Mouse (Mus musculus) limb, embryonic 15.5 days (tissue): ENCODE measurements around the gene Cd180. TPM values are rescaled to one million over a fixed set of nuclear protein-coding genes. Genes with fewer than 3 reads are reported as not detected.

ENCODE experiments used
- ATAC-seq: fragments of 200-750 bp; cut with Nextera tagmentation; 2 replicates; pipeline ENCODE4 v1.8.0; 2017; ENCODE audit warnings: low read depth, moderate TSS enrichment; ENCODE audit not compliant: insufficient number of reproducible peaks, low FRiP score, low TSS enrichment
- H3K27ac ChIP-seq: fragments of 300-500 bp; sonication (generic); 2 replicates; pipeline ENCODE4 v1.5.1; 2015; ENCODE audit warnings: moderate library complexity, mild to moderate bottlenecking, inconsistent platforms
- H3K27me3 ChIP-seq: fragments of 300-500 bp; sonication (generic); 2 replicates; pipeline ENCODE4 v1.6.1; 2015; ENCODE audit warnings: inconsistent platforms
- H3K36me3 ChIP-seq: fragments of 300-500 bp; sonication (generic); 2 replicates; pipeline ENCODE4 v1.6.1; 2015; ENCODE audit warnings: inconsistent platforms
- H3K4me1 ChIP-seq: fragments of 300-500 bp; sonication (generic); 2 replicates; pipeline ENCODE4 v1.6.1; 2015; ENCODE audit warnings: inconsistent platforms
- H3K4me2 ChIP-seq: fragments of 300-500 bp; sonication (generic); 2 replicates; pipeline ENCODE4 v1.6.1; 2015; ENCODE audit warnings: mild to moderate bottlenecking, inconsistent platforms
- H3K4me3 ChIP-seq: fragments of 300-500 bp; sonication (generic); 2 replicates; pipeline ENCODE4 v1.5.1; 2015; ENCODE audit warnings: mild to moderate bottlenecking, inconsistent platforms
- H3K9ac ChIP-seq: fragments of 300-500 bp; sonication (generic); 2 replicates; pipeline ENCODE4 v1.6.1; 2015; ENCODE audit warnings: inconsistent platforms
- H3K9me3 ChIP-seq: fragments of 300-500 bp; sonication (generic); 2 replicates; pipeline ENCODE4 v1.6.1; 2016; ENCODE audit warnings: inconsistent platforms
- WGBS: fragments of 180-500 bp; shearing (Covaris S2); methylation state at CpG from one replicate; pipeline ENCODE4 v1.1.7; 2015; 5-methylcytosine and 5-hydroxymethylcytosine counted together
- polyA plus RNA-seq: library from polyadenylated mRNA; unstranded; fragments of >200 nt; fragmentation: Nextera tagmentation; extraction: Ambion mirVana; gene quantifications from 2 replicates; pipeline ENCODE4 v1.2.1, GENCODE M21; 2015

Gene Cd180
- polyA plus RNA-seq, 1 experiment from 2014 or later: 0.46 TPM

GRCm38 (mm10) chr13:102746803-102747561 lies 53.6 kb downstream of the Cd180 start:
- no peak overlapping the region for H3K4me3 ChIP-seq
- H3K4me2 ChIP-seq: no peak overlapping the region
- peaks cover 36% of the 10 kb centered on the region for H3K36me3 ChIP-seq
- WGBS: 83% methylated on average over 17 of the region's 17 CpGs
- no peak overlapping the region for H3K27ac ChIP-seq
- no peaks in the 10 kb centered on the region for H3K9me3 ChIP-seq
- no peaks in the 10 kb centered on the region for H3K4me1 ChIP-seq
- H3K27me3 ChIP-seq: no peaks in the 10 kb centered on the region
- ATAC-seq: no peak
- no peak overlapping the region for H3K9ac ChIP-seq

- no peaks in the 10 kb centered on the region for H3K27me3 ChIP-seq
- H3K4me2 ChIP-seq: no peak overlapping the region
- no peak overlapping the region for H3K9ac ChIP-seq
- WGBS: 50% methylated on average over 6 of the region's 6 CpGs
- ATAC-seq: no peak
- H3K27ac ChIP-seq: no peak overlapping the region
- H3K4me1 ChIP-seq: no peaks in the 10 kb centered on the region
- H3K9me3 ChIP-seq: no peaks in the 10 kb centered on the region
- no peak overlapping the region for H3K4me3 ChIP-seq
- H3K36me3 ChIP-seq: peaks cover 30% of the 10 kb centered on the region
Measured at GRCm38 (mm10) chr13:102749194-102749593, 55.8 kb downstream of the Cd180 start.

- H3K36me3 ChIP-seq: peaks cover 35% of the 10 kb centered on the region
- H3K9me3 ChIP-seq: no peaks in the 10 kb centered on the region
- no peak overlapping the region for H3K4me2 ChIP-seq
- H3K4me3 ChIP-seq: no peak overlapping the region
- 84% methylated on average over 10 of the region's 10 CpGs for WGBS
- no peaks in the 10 kb centered on the region for H3K27me3 ChIP-seq
- ATAC-seq: no peak
- H3K27ac ChIP-seq: no peak overlapping the region
- H3K4me1 ChIP-seq: no peaks in the 10 kb centered on the region
- H3K9ac ChIP-seq: no peak overlapping the region
Measured at GRCm38 (mm10) chr13:102749891-102750290, 56.5 kb downstream of the Cd180 start.

GRCm38 (mm10) chr13:102753714-102754556 lies 60.6 kb downstream of the Cd180 start:
- Histone ChIP-seq H3K9ac (no peak overlapping the region), H3K36me3 (peaks cover 46% of the 10 kb centered on the region), H3K4me2 (no peak overlapping the region), H3K27ac (no peak overlapping the region), H3K4me3 (no peak overlapping the region), H3K27me3 (no peaks in the 10 kb centered on the region), H3K9me3 (no peaks in the 10 kb centered on the region), H3K4me1 (no peaks in the 10 kb centered on the region)
- ATAC-seq: no peak
- WGBS: 79% methylated on average over 19 of the region's 19 CpGs

- Histone ChIP-seq H3K9ac (no peak overlapping the region), H3K27ac (no peak overlapping the region), H3K4me1 (no peaks in the 10 kb centered on the region), H3K27me3 (no peaks in the 10 kb centered on the region), H3K4me2 (no peak overlapping the region), H3K4me3 (no peak overlapping the region), H3K36me3 (peaks cover 45% of the 10 kb centered on the region), H3K9me3 (no peaks in the 10 kb centered on the region)
- 93% methylated on average over 8 of the region's 8 CpGs for WGBS
- ATAC-seq: no peak
Measured at GRCm38 (mm10) chr13:102755124-102755523, 61.8 kb downstream of the Cd180 start.

- H3K36me3 ChIP-seq: peaks cover 38% of the 10 kb centered on the region
Measured at GRCm38 (mm10) chr13:102756071-102756470, 62.7 kb downstream of the Cd180 start.

GRCm38 (mm10) chr13:102758021-102758420 lies 64.7 kb downstream of the Cd180 start:
- no peak overlapping the region for H3K27ac ChIP-seq
- ATAC-seq: no peak
- H3K9me3 ChIP-seq: no peaks in the 10 kb centered on the region
- peaks cover 33% of the 10 kb centered on the region for H3K36me3 ChIP-seq
- H3K4me2 ChIP-seq: no peak overlapping the region
- no peaks in the 10 kb centered on the region for H3K4me1 ChIP-seq
- H3K9ac ChIP-seq: no peak overlapping the region
- H3K27me3 ChIP-seq: no peaks in the 10 kb centered on the region
- WGBS: 94% methylated on average over 6 of the region's 6 CpGs
- H3K4me3 ChIP-seq: no peak overlapping the region

More at GRCm38 (mm10) chr13:102756071-102756470, 62.7 kb downstream of the Cd180 start:
- 89% methylated on average over 8 of the region's 8 CpGs for WGBS
- Histone ChIP-seq H3K9ac (no peak overlapping the region), H3K4me3 (no peak overlapping the region), H3K27me3 (no peaks in the 10 kb centered on the region), H3K9me3 (no peaks in the 10 kb centered on the region), H3K4me2 (no peak overlapping the region), H3K27ac (no peak overlapping the region), H3K4me1 (no peaks in the 10 kb centered on the region)
- no peak for ATAC-seq

GRCm38 (mm10) chr13:102761410-102761809 lies 68.1 kb downstream of the Cd180 start:
- Histone ChIP-seq H3K36me3 (peaks cover 34% of the 10 kb centered on the region), H3K27ac (no peak overlapping the region), H3K4me1 (no peaks in the 10 kb centered on the region), H3K9ac (no peak overlapping the region), H3K27me3 (no peaks in the 10 kb centered on the region), H3K4me2 (no peak overlapping the region), H3K4me3 (no peak overlapping the region), H3K9me3 (no peaks in the 10 kb centered on the region)
- 62% methylated on average over 9 of the region's 9 CpGs for WGBS
- no peak for ATAC-seq

- H3K4me3 ChIP-seq: no peak overlapping the region
- no peaks in the 10 kb centered on the region for H3K9me3 ChIP-seq
- no peak overlapping the region for H3K27ac ChIP-seq
- H3K27me3 ChIP-seq: no peaks in the 10 kb centered on the region
- peaks cover 33% of the 10 kb centered on the region for H3K36me3 ChIP-seq
- ATAC-seq: no peak
- H3K4me2 ChIP-seq: no peak overlapping the region
- H3K4me1 ChIP-seq: no peaks in the 10 kb centered on the region
- H3K9ac ChIP-seq: no peak overlapping the region
- 89% methylated on average over 10 of the region's 10 CpGs for WGBS
Measured at GRCm38 (mm10) chr13:102762203-102762602, 68.8 kb downstream of the Cd180 start.

- 97% methylated on average over 1 of the region's 1 CpGs for whole genome bisulfite sequencing
- no peaks in the 10 kb centered on the region for H3K27me3 ChIP-seq
- no peak overlapping the region for H3K27ac ChIP-seq
- no peaks in the 10 kb centered on the region for H3K9me3 ChIP-seq
- H3K36me3 ChIP-seq: peaks cover 17% of the 10 kb centered on the region; the same call in 1 of the 2 replicates
- no peaks in the 10 kb centered on the region for H3K4me1 ChIP-seq
- no peak overlapping the region for H3K9ac ChIP-seq
- no peak overlapping the region for H3K4me2 ChIP-seq
- ATAC-seq: no peak
- no peak overlapping the region for H3K4me3 ChIP-seq
Measured at GRCm38 (mm10) chr13:102764218-102764617, 70.9 kb downstream of the Cd180 start.

GRCm38 (mm10) chr13:102765216-102765615 lies 71.9 kb downstream of the Cd180 start:
- no peaks in the 10 kb centered on the region for H3K27me3 ChIP-seq
- 80% methylated on average over 11 of the region's 11 CpGs for WGBS
- no peak overlapping the region for H3K4me3 ChIP-seq
- no peak overlapping the region for H3K27ac ChIP-seq
- no peak overlapping the region for H3K9ac ChIP-seq
- ATAC-seq: no peak
- H3K36me3 ChIP-seq: peaks cover 13% of the 10 kb centered on the region; the same call in 1 of the 2 replicates
- H3K4me2 ChIP-seq: no peak overlapping the region
- H3K4me1 ChIP-seq: no peaks in the 10 kb centered on the region
- no peaks in the 10 kb centered on the region for H3K9me3 ChIP-seq

- H3K4me3 ChIP-seq: no peak overlapping the region
- ATAC-seq: no peak
- no peak overlapping the region for H3K9ac ChIP-seq
- no peaks in the 10 kb centered on the region for H3K4me1 ChIP-seq
- WGBS: 62% methylated on average over 7 of the region's 7 CpGs
- no peak overlapping the region for H3K27ac ChIP-seq
- H3K36me3 ChIP-seq: peaks cover 10% of the 10 kb centered on the region; the same call in 1 of the 2 replicates
- H3K9me3 ChIP-seq: no peaks in the 10 kb centered on the region
- no peak overlapping the region for H3K4me2 ChIP-seq
- H3K27me3 ChIP-seq: no peaks in the 10 kb centered on the region
Measured at GRCm38 (mm10) chr13:102767110-102767509, 73.8 kb downstream of the Cd180 start.
